ENCODE assay signal across 9 mouse cellular contexts in genomic region chr19:7436061-7436970, GRCm38 (mm10). TPM values are rescaled to one million over a fixed set of nuclear protein-coding genes. Genes with fewer than 3 reads are reported as not detected.
DNase-seq lines count a peak whose midpoint lies in the region; ATAC-seq and TF ChIP-seq lines count a peak whose summit lies in the region.
"Had no signal": no experiment of that assay in that cellular context is flagged by ENCODE, and none has a peak within 500 bp of the region (broad histone marks: within the 10 kb centered on the region; RNA-seq: fewer than 3 reads in every experiment).

No protein-coding gene starts in this region.

- H3K36me3 ChIP-seq in ES-Bruce4 (ENCODE audit: control insufficient read depth, insufficient read depth, low read length, poor library complexity, severe bottlenecking), result peaks cover 21% of the 10 kb centered on the region
- peaks cover 38% of the 10 kb centered on the region for H3K36me3 ChIP-seq in heart, postnatal 0 days (replicated peaks; ENCODE audit: control insufficient read depth, insufficient read depth, low read length)
- peaks cover 36% of the 10 kb centered on the region for H3K36me3 ChIP-seq in limb, embryonic 14.5 days (ENCODE audit: control insufficient read depth, insufficient read depth, low read length)
- H3K36me3 ChIP-seq in splenic B cell, adult 2 months (ENCODE audit: control insufficient read depth, insufficient read depth, low read length, poor library complexity, severe bottlenecking), result peaks cover 6% of the 10 kb centered on the region; the same call in 1 of the 2 replicates

- intact Hi-C loops in left cerebral cortex, adult 2 months (cut with DNase I), result no loop called here
- intact Hi-C loops in gastrocnemius, postnatal 36 days (cut with DNase I), result no loop called here

- H3K4me1 ChIP-seq in ES-Bruce4 (ENCODE audit: control insufficient read depth, insufficient read depth, low read length), result no peaks in the 10 kb centered on the region
- H3K4me1 ChIP-seq in heart, postnatal 0 days (ENCODE audit: control insufficient read depth, insufficient read depth), result no peaks in the 10 kb centered on the region
- H3K4me1 ChIP-seq in limb, embryonic 14.5 days (ENCODE audit: control insufficient read depth, insufficient read depth, low read length), result peaks cover 1% of the 10 kb centered on the region; the same call in 1 of the 2 replicates

- TF ChIP-seq POLR2A in ES-Bruce4 (IDR thresholded peaks at IDR 0.05; ENCODE audit: insufficient read depth, low read length), result no peak
- TF ChIP-seq POLR2A in limb, embryonic 14.5 days (IDR thresholded peaks at IDR 0.05; ENCODE audit: borderline replicate concordance, extremely low read depth, insufficient read depth, insufficient read length), result no peak

- no peak overlapping the region for H3K9ac ChIP-seq in ES-Bruce4 (ENCODE audit: low read depth, poor library complexity, severe bottlenecking)
- H3K9ac ChIP-seq in heart, postnatal 0 days (replicated peaks; ENCODE audit: low read depth, low read length), result no peak overlapping the region
- H3K9ac ChIP-seq in limb, embryonic 14.5 days (ENCODE audit: low read depth, low read length, severe bottlenecking), result no peak overlapping the region

- no peak overlapping the region for H3K4me2 ChIP-seq in heart, postnatal 0 days (ENCODE audit: low read depth, low read length)
- no peak overlapping the region for H3K4me2 ChIP-seq in limb, embryonic 14.5 days (replicated peaks; ENCODE audit: low read depth, low read length, severe bottlenecking)

- 67% methylated on average over 5 of the region's 5 CpGs for WGBS in heart, postnatal 0 days
- 69% methylated on average over 5 of the region's 5 CpGs for WGBS in limb, embryonic 14.5 days

- no peak for DNase-seq in left cerebral cortex, adult 2 months (ENCODE audit: extremely low spot score in 1 of 2, low spot score in 2 of 2)
- no peak for DNase-seq in left cerebral cortex, adult 8-10 months (ENCODE audit: low spot score in 2 of 2)
- peak; percentile 70 for DNase-seq in c-Kit-positive CD71-positive TER-119-negative erythroid progenitor cells, embryonic 14.5 days (ENCODE audit: low read depth)
- DNase-seq in heart, postnatal 0 days (ENCODE audit: low spot score), result peak; percentile 77
- DNase-seq in limb, embryonic 14.5 days (ENCODE audit: low spot score), result peak; percentile 86
- DNase-seq in splenic B cell, adult 2 months (ENCODE audit: low read depth, low spot score), result peak; percentile 81
- no peak for DNase-seq in gastrocnemius, postnatal 36 days

- no peaks in the 10 kb centered on the region for H3K27me3 ChIP-seq in ES-Bruce4 (ENCODE audit: control insufficient read depth, insufficient read depth, low read length, poor library complexity, severe bottlenecking)
- H3K27me3 ChIP-seq in heart, postnatal 0 days (ENCODE audit: control insufficient read depth, insufficient read depth, low read length), result no peaks in the 10 kb centered on the region
- H3K27me3 ChIP-seq in limb, embryonic 14.5 days (ENCODE audit: control insufficient read depth, insufficient read depth, low read length), result no peaks in the 10 kb centered on the region
- H3K27me3 ChIP-seq in splenic B cell, adult 2 months (ENCODE audit: control insufficient read depth, insufficient read depth, low read length, poor library complexity, severe bottlenecking), result no peaks in the 10 kb centered on the region

- H3K4me3 ChIP-seq in left cerebral cortex, adult 2 months, result no peak overlapping the region
- H3K4me3 ChIP-seq in ES-Bruce4 (ENCODE audit: low read depth, low read length), result no peak overlapping the region
- no peak overlapping the region for H3K4me3 ChIP-seq in heart, postnatal 0 days (ENCODE audit: low read depth, low read length)
- H3K4me3 ChIP-seq in limb, embryonic 14.5 days (replicated peaks; ENCODE audit: low read length), result no peak overlapping the region
- H3K4me3 ChIP-seq: erythroblast, embryonic 14.5 days had no signal

- TF ChIP-seq CTCF in left cerebral cortex, adult 2 months (IDR thresholded peaks at IDR 0.05), result peak; percentile 77
- peak; percentile 1 for TF ChIP-seq CTCF in ES-Bruce4 (IDR thresholded peaks at IDR 0.05; ENCODE audit: low read depth, low read length)
- TF ChIP-seq CTCF in heart, postnatal 0 days (IDR thresholded peaks at IDR 0.05; ENCODE audit: low read depth), result peak; percentile 85

- no peak overlapping the region for H3K27ac ChIP-seq in left cerebral cortex, adult 2 months
- H3K27ac ChIP-seq in ES-Bruce4 (ENCODE audit: insufficient read depth, low read length), result no peak overlapping the region
- peak overlapping the region; percentile 10; the same call in 1 of the 2 replicates for H3K27ac ChIP-seq in heart, postnatal 0 days (ENCODE audit: low read depth)
- no peak overlapping the region for H3K27ac ChIP-seq in limb, embryonic 14.5 days (replicated peaks; ENCODE audit: low read depth, low read length)

- TF ChIP-seq EP300 in ES-Bruce4 (IDR thresholded peaks at IDR 0.05; ENCODE audit: insufficient read depth, low read depth, low read length), result no peak
- no peak for TF ChIP-seq EP300 in heart, postnatal 0 days (IDR thresholded peaks at IDR 0.05; ENCODE audit: low read depth)

- ATAC-seq in heart, postnatal 0 days (ENCODE audit: insufficient read depth, low read depth), result peak; percentile 76
- ATAC-seq in limb, embryonic 14.5 days (ENCODE audit: low FRiP score, low read depth), result peak; percentile 77; the same call in 1 of the 2 replicates

- H3K9me3 ChIP-seq in ES-Bruce4 (replicated peaks; ENCODE audit: control insufficient read depth, insufficient read depth, low read length, poor library complexity, severe bottlenecking), result no peaks in the 10 kb centered on the region
- H3K9me3 ChIP-seq in heart, postnatal 0 days (replicated peaks; ENCODE audit: control insufficient read depth, low read length), result no peaks in the 10 kb centered on the region
- no peaks in the 10 kb centered on the region for H3K9me3 ChIP-seq in limb, embryonic 14.5 days (ENCODE audit: control insufficient read depth, low read length)

RNA-seq across cellular contexts. Expression of gene 2700081O15Rik, which starts 18.9 kb away (rescaled TPM):
- 10 to 100 TPM; 32.1 to 34.1 TPM for total RNA-seq in left cerebral cortex, adult 2 months (2021)
- total RNA-seq in left cerebral cortex, adult 8-10 months (2022), result 10 to 100 TPM; 28.0 to 28.8 (median 28.5) TPM
- 6.2 and 7.5 TPM in 2 replicates for polyA plus RNA-seq in ES-Bruce4 (2011; ENCODE audit: insufficient read depth, insufficient read length, low read depth, missing spikeins)
- total RNA-seq in heart, postnatal 0 days (2014; rRNA removed; ENCODE audit: low replicate concordance), result 29.6 and 44.0 TPM in 2 replicates
- 2.1 and 2.3 TPM in 2 replicates for polyA plus RNA-seq in heart, postnatal 0 days (2015; fragmentation: Nextera tagmentation; extraction: Ambion mirVana)
- polyA plus RNA-seq in limb, embryonic 14.5 days (2012; rRNA removed), result 98.9 and 128 TPM in 2 replicates
- polyA plus RNA-seq in limb, embryonic 14.5 days (2014; fragmentation: Nextera tagmentation; extraction: Ambion mirVana), result 13.7 and 15.4 TPM in 2 replicates
- 1 to 10 TPM; 5.7 to 6.2 TPM for total RNA-seq in gastrocnemius, postnatal 36 days (2021)

RNA-seq across cellular contexts. Expression of gene Rtn3, which starts 46.8 kb away (rescaled TPM):
- total RNA-seq in left cerebral cortex, adult 2 months (2021), result 100 to 1,000 TPM; 792 to 823 TPM
- 100 to 1,000 TPM; 773 to 859 (median 828) TPM for total RNA-seq in left cerebral cortex, adult 8-10 months (2022)
- polyA plus RNA-seq in ES-Bruce4 (2011; ENCODE audit: insufficient read depth, insufficient read length, low read depth, missing spikeins), result 162 and 178 TPM in 2 replicates
- 67.7 and 70.4 TPM in 2 replicates for total RNA-seq in heart, postnatal 0 days (2014; rRNA removed; ENCODE audit: low replicate concordance)
- polyA plus RNA-seq in heart, postnatal 0 days (2015; fragmentation: Nextera tagmentation; extraction: Ambion mirVana), result 99.7 and 105 TPM in 2 replicates
- 112 and 118 TPM in 2 replicates for polyA plus RNA-seq in limb, embryonic 14.5 days (2012; rRNA removed)
- 102 and 107 TPM in 2 replicates for polyA plus RNA-seq in limb, embryonic 14.5 days (2014; fragmentation: Nextera tagmentation; extraction: Ambion mirVana)
- 10 to 100 TPM; 26.5 to 27.6 TPM for total RNA-seq in gastrocnemius, postnatal 36 days (2021)

RNA-seq across cellular contexts. Expression of gene Spindoc, which starts 53.5 kb away (rescaled TPM):
- 10 to 100 TPM; 27.9 to 28.0 TPM for total RNA-seq in left cerebral cortex, adult 2 months (2021)
- 10 to 100 TPM; 21.8 to 27.1 (median 25.3) TPM for total RNA-seq in left cerebral cortex, adult 8-10 months (2022)
- 43.8 and 56.3 TPM in 2 replicates for polyA plus RNA-seq in ES-Bruce4 (2011; ENCODE audit: insufficient read depth, insufficient read length, low read depth, missing spikeins)
- 22.0 and 38.7 TPM in 2 replicates for total RNA-seq in heart, postnatal 0 days (2014; rRNA removed; ENCODE audit: low replicate concordance)
- polyA plus RNA-seq in heart, postnatal 0 days (2015; fragmentation: Nextera tagmentation; extraction: Ambion mirVana), result 11.7 and 13.7 TPM in 2 replicates
- polyA plus RNA-seq in limb, embryonic 14.5 days (2012; rRNA removed), result 37.6 and 47.0 TPM in 2 replicates
- polyA plus RNA-seq in limb, embryonic 14.5 days (2014; fragmentation: Nextera tagmentation; extraction: Ambion mirVana), result 21.9 and 25.9 TPM in 2 replicates
- 1 to 10 TPM; 7.0 to 7.1 TPM for total RNA-seq in gastrocnemius, postnatal 36 days (2021)

RNA-seq across cellular contexts. Expression of gene Atl3, which starts 57.5 kb away (rescaled TPM):
- total RNA-seq in left cerebral cortex, adult 2 months (2021), result 10 to 100 TPM; 21.8 to 23.6 TPM
- total RNA-seq in left cerebral cortex, adult 8-10 months (2022), result 10 to 100 TPM; 24.0 to 29.8 (median 27.7) TPM
- polyA plus RNA-seq in ES-Bruce4 (2011; ENCODE audit: insufficient read depth, insufficient read length, low read depth, missing spikeins), result 51.3 and 53.5 TPM in 2 replicates
- total RNA-seq in heart, postnatal 0 days (2014; rRNA removed; ENCODE audit: low replicate concordance), result 15.2 and 17.1 TPM in 2 replicates
- polyA plus RNA-seq in heart, postnatal 0 days (2015; fragmentation: Nextera tagmentation; extraction: Ambion mirVana), result 5.4 and 6.3 TPM in 2 replicates
- polyA plus RNA-seq in limb, embryonic 14.5 days (2012; rRNA removed), result 31.6 and 32.9 TPM in 2 replicates
- polyA plus RNA-seq in limb, embryonic 14.5 days (2014; fragmentation: Nextera tagmentation; extraction: Ambion mirVana), result 19.0 and 20.4 TPM in 2 replicates
- total RNA-seq in gastrocnemius, postnatal 36 days (2021), result 1 to 10 TPM; 7.3 to 8.7 TPM

Comparison
In these comparisons a context has a peak if more than half of its experiments do, and no peak if none do; other contexts are left out.
1. DNase-seq: peak in c-Kit-positive CD71-positive TER-119-negative erythroid progenitor cells, embryonic 14.5 days (single experiment), heart, postnatal 0 days (single experiment), limb, embryonic 14.5 days (single experiment) and splenic B cell, adult 2 months (single experiment); none in left cerebral cortex, adult 2 months (0 of 2), left cerebral cortex, adult 8-10 months (0 of 2) and gastrocnemius, postnatal 36 days (0 of 2).
2. CTCF ChIP-seq: peak in every context shown above with its lines; median percentile 85 in heart, postnatal 0 days; 77 in left cerebral cortex, adult 2 months; 1 in ES-Bruce4.
3. RNA of gene Rtn3, which starts 46.8 kb away (total RNA-seq): 773 to 859 TPM in left cerebral cortex, adult 8-10 months and 792 to 823 TPM in left cerebral cortex, adult 2 months; 67.7 to 70.4 TPM in heart, postnatal 0 days and 26.5 to 27.6 TPM in gastrocnemius, postnatal 36 days; every median in the first group is over 10 times any median in the second.